Mouse (Mus musculus) brain, embryonic 14.5 days (tissue): ENCODE data around the gene Stat5b.

Experiments used
- CTCF ChIP-seq: fragments of 200-500 bp; IDR thresholded peaks from 2 replicates; pipeline ENCODE4 v1.5.1; 2012; ENCODE audit warnings: inconsistent platforms, mild to moderate bottlenecking, moderate library complexity, borderline replicate concordance; ENCODE audit not compliant: insufficient read depth, insufficient read length; ENCODE audit errors: extremely low read depth
- POLR2A ChIP-seq: fragments of 200-500 bp; IDR thresholded peaks from 2 replicates; pipeline ENCODE4 v1.6.1; 2012; ENCODE audit warnings: mild to moderate bottlenecking, inconsistent platforms, borderline replicate concordance; ENCODE audit not compliant: poor library complexity, insufficient read depth, insufficient read length, severe bottlenecking; ENCODE audit errors: extremely low read depth

GRCm38 (mm10) chr11:100838894-100839293, 11.6 kb downstream of the Stat5b start:
- no peak for TF ChIP-seq CTCF
- no peak for TF ChIP-seq POLR2A
